Mouse (Mus musculus) heart, adult 9 months (tissue): ENCODE data around the gene Klhl21.
A peak's percentile ranks its signal among the peaks of the same experiment; 100 is the strongest.
"Not testable (repeated sequence)": the region's sequence is repeated elsewhere in the genome, so short reads cannot be mapped to it uniquely, and the experiment has no call there.

Experiments used
- DNase-seq, 2 experiments: peaks; one replicate each; pipeline ENCODE4 v3.0.0; 2022; ENCODE audit warnings: low spot score in 2 of 2

Gene Klhl21

DNA sequence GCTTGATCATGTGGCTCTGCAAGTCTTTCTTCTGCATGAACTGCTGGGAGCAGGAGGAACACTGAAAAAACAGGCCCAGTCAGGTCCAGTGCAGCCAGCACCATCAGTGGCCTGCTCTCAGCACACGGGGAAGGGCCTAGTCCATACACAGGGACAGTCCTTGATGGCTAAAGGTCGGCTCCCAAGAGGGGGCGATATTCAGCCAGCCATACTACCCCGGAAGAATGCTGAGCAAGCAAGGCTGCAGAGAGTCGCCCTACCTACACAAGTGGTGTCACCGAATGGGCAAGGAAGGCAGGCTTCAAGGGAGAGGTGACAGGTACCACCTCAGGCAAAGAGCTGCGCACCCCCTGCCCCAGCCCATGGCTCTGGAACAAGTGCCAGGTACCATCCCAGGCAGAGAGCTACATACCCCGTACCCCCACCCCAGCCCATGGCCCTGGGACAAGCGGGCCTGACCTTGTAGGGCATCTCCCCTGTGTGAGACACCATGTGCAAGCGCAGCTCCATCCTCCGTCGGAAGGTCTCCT lies 13.0 kb downstream of the Klhl21 start:
- no peak for DNase-seq

DNA sequence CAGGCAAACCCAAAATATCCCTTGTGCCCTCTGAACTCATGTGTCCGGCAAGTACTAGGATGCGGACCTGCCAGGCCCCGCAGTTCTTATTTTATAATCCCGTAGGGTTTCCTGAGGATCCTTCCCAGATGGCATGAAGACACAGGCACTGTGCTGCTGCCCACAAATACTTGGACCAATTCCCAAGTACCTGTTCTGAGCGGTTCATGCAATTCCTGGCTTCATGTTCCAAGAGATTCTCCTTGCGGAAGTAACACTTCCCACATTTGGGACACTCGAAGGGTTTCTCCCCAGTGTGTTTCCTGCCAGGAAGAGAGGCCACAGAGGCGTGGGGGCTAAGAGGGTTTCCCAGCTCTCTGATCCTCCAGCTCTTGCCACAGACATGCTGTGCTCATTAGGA lies 13.9 kb downstream of the Klhl21 start:
- DNase-seq = no peak

DNA sequence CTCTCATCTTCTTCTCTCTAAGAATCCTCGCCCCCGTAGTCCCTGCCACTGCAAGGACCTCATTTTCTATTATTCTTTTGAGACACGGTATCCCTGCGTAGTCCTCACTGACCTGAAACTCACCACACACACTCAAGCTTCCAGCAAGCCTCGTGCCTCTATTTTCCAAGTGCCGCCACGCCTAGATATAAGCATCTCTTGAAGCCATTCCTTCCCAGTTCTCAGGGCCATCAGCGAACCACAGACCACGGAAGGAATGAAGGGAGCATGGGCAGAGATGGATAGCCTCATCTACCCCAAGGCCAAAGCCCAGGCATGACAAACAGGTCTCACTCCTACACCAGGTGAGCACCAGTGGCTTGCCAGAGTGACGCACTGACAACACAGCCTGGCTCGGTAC lies 15.9 kb downstream of the Klhl21 start:
- no peak for DNase-seq

DNA sequence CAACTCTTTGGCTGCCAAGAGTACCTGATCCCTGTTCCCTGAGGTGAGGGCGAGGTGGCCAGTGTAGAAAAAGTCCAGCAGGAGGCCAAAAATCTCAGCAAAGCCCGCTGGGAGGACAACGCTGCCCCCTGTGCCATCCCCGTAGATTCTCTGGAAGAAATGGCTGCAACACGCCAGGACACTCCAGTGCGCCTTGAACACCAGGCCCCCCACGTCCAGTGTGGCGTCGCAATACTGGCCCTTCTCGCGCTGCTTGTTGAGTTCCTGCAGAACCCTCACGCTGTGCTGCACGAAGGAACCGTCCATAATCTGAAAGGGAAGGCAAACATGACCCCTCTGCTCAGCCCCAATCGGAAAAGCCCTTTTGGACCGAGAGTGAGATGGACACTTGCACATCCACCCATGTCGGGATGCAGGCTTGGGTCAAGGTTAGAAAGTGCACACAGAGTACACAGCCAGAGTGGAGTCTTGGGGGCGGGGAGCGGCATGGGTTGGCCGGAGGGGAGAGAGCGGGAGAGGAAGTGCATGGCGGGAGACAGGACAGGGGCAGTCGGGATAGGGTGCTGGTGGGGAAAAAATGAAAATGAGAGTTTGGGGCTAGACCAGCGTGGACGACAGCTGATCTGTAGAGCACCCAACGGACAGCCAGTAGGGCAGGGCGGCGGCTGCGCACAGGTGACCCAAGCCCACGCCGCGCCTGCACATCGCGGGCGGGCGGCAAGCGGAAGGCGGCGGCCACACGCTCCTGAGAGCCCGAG lies 18.3 kb downstream of the Klhl21 start:
- DNase-seq = no peak

DNA sequence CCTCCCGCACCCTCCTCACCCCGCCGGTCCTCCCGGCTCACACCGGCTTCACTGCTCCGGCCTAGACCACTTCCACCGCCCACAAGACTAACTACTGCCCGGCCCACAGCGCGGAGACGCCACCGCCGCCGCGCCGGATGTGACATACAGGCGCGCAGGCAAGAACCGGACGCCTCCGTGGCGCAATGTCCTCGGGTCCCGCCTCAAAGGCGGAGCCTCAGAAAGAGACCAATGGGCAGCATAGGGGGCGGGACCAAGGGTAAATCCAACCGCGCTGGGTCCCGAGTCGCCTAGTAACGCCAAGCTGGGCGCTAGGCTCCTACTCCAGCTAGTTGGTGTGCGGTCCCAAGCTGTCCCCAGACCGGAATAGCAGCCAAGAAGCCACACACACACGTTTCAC lies 18.9 kb downstream of the Klhl21 start, which contains the start of gene Zbtb48:
TSS of gene Zbtb48 (minus strand) at position 148 of the 400 bp plus-strand sequence.
- peak; percentile 98 for DNase-seq

DNA sequence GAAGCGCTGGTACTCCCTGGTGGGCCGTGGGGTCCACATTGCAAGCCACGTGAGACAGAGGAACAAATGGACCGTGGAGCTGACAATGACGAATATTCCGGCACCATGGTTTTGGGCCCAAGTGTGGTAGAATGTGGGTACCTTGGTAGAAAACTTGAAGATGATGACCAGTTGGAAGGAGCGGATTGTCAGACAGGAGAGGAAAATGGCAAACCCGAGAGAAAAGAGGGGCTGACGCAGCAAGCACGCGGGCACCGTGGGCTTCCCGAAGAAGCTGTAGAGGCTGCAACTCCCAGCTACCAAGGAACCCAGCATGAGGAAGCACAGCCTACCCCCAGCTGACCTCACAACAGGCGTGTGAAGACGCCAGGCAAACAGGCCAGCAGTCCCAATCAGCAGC lies 19.9 kb downstream of the Klhl21 start:
- no peak for DNase-seq

DNA sequence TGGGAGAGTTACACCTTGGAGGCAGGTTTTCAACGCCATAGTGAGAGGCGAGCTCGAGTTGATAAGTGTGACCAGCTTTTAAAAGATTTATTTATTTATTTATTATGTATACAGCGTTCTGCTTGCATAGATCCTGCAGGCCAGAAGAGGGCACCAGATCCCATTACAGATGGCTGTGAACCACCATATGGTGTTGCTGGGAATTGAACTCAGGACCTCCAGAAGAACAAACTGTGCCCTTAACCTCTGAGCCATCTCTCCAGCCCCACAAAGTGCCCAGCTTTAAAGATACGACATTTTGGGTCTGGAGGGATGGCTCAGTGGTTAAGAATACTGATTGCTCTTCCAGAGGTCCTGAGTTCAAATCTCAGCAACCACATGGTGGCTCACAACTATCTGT lies 20.5 kb downstream of the Klhl21 start:
- DNase-seq = no peak

DNA sequence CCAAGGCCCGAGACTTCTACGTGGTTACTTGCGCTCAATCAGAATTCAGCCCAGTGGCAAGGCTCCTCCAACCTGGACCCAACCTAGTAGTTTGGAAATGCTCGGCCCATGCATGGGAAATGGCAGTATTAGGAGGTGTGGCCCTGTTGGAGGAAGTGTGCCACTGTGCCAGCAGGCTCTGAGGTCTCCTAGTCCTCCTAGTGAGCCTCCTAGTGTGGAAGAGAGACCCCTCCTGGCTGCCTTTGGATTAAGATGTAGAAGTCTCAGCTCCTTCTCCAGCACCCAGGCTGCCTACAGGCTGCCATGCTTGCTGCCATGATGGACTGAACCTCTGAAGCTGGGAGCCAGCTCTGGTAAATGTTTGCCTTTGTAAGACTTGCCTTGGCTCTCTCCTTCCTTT lies 21.4 kb downstream of the Klhl21 start:
- DNase-seq = no peak

DNA sequence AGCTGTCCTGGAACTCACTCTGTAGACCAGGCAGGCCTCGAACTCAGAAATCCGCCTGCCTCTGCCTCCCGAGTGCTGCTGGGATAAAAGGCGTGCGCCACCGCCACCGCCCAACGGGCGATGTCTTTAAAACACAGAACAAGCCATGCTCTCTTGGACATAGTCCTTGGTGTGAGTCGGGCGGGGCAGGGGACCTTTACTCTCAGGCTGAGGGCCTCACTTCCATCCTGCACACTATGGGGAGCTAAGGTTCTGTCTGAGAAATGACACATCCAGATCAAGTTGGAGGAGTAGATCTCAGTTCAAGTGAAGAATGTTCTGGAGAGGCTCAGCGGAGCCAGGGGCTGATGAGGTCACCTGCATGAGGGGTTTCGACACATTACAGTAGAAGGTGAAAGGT lies 24.3 kb downstream of the Klhl21 start:
- no peak for DNase-seq

DNA sequence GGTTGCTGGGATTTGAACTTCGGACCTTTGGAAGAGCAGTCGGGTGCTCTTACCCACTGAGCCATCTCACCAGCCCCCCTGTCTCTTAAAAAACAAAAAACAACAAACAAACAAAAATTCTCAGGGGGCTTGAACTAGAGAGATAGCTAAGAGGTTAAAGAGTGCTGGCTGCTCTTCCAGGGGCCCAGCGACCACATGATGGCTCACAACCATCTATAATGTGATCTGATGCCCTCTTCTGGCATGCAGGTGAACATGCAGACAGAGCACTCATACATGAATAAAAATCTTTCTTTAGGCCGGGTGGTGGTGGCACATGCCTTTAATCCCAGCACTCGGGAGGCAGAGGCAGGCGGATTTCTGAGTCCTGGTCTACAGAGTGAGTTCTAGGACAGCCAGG lies 27.9 kb downstream of the Klhl21 start:
- not testable (repeated sequence) for DNase-seq

DNA sequence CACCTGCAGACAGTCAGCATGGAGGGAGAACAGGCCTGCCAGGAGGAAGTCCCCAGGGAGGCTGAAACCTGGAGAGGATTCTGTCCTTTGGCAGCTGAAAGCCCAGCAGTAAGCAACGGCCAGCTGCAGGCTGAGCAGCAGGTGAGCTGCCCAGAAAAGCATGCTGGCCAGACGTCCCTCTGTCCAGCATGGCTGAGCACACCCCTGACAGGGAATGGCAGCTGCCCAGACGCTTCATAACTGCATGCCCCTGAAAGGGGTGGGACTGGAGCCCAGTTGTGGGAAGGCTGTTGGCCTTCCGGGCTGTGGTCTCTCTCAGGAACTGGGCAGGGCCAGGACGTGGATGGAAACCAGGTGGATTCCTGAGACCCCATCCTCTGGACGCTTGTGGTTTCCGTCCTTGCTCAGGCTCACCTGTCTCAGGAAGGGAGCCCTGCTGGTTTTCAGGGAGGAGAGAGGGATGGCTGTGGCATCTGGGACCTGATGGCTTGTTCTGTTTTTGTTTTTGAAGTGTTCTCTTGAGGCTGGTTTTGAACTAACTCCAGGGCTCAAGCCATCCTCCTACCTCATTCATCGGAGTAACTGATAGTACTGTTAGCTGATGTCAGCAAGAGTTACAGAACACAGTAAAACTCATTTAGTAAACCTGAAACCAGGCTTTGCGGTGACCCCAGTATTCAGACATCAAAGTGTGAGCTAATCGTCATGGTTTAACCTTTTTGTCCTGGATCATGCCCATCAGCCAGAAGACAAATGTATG lies 29.8 kb downstream of the Klhl21 start, which contains the start of gene Tas1r1:
TSS of gene Tas1r1 (minus strand) at position 344 of the 760 bp plus-strand sequence.
- DNase-seq = no peak

DNA sequence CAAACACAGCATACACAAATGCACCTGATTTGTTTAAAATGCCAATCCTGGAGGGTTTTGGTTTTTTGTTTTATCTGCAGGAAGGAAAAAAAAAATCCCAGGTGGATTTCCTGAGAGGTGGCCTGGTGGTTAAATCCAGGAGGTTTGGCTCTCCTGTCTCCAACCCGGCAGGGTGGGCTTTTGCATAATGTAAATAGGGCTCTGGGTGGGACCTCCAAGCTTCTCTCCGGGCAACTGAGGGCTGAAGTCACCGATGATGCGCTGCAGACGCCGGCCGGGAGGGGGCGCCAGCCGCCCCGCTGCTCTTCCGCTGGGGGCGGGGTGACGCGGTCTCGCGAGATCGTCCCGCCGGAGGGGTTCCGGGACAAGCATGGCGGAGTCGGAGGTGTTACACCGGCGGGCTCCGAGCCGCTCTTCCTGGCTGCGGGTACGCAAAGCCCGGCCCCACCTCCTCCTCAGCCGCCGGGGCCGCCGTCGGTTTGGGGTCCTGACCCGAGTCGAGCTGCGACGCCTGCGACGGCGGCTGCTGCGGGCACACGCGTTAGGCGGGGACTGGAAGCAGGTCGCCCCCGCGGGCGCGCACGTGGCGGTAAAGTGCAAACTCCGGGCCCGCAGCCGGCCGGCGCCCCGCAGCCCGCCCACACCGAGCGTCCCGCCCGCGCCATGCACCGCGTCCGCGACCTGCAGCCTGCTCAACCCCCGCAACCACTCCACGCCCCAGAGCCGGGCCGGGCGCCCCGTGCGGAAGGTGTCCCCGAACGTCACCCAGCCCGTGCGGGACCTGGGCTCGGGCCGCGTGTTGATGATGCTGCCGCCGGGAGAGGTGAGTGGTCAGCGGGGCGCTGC lies 30.6 kb downstream of the Klhl21 start, which contains the start of gene Nol9:
TSS of gene Nol9 (plus strand) at position 337 of the 846 bp plus-strand sequence.
- peak; percentile 85 to 91 for DNase-seq

DNA sequence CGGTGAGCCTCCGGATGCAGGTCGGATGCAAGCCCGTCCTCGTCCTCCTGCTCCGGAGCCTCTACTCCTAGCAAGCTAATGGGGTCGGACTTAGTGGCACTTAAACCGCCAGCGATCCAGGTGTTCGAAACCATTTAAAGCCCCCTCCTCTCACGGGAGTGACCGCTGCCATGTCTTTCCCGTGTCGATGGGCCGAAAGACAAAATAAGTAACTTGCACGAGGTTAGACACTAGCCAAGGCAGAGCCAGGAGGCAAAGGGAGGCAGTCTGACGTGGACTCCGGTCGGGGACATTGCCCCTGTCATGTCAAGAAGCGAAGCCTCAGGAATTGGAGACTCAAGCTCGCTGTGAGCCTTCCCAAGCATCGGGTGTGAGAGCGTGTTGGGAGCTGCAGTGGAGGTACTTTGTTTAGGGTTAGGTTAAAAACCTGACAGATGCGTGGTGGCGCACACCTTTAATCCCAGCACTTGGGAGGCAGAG lies 31.3 kb downstream of the Klhl21 start:
- DNase-seq = no peak

DNA sequence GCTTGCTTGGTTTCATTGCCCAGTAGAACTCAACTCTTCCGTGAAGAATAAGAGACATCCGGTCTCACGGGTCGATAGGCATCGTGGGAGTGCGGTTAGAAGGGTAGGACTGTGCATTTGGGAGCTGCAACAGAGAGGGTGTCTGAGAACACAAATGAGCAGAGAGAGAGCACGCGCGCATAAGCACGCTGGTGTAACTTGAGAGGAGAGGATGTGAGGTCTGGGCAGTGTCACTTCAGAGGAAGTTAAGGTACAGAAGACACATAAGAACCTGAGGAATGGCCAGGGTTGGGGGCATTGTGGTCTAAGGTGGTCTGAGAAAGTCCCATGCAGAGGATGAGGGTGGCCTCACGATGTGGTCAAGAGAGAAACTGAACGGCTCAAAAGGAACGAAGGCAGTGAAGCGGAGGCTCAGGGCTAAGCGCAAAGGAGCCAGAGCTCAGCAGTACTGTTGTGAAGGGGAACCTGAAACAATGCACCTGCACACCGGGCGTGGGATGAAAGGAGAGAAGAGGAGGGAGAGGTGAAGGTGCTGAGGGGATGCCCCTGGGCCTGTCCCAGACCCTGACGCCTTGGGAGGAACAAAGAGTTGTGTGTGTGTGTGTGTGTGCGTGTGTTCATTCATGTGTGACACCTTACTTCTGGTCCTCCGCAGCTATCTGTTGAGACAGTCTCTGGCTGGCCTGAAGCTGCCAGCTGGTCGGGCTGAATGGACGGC lies 33.5 kb downstream of the Klhl21 start:
- DNase-seq = no peak

DNA sequence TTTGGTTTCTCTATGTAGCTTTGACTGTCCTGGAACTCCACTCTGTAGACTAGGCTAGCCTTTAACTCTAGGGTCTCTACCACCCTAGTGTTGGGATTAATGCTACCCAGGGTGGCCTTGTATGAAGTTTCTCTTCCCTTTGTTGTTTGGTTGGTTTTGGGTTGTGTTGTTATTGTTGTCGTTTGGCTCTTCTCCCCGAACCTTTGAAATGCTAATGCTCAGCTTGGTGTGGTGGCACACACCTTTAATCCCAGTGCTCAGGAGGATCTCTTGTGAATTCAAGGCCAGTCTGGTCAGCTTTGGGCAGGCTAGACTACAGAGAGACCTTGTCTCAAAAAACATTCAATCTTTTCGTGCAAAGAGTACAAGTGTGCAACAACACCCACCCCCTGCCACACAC lies 34.6 kb downstream of the Klhl21 start:
- DNase-seq = no peak

DNA sequence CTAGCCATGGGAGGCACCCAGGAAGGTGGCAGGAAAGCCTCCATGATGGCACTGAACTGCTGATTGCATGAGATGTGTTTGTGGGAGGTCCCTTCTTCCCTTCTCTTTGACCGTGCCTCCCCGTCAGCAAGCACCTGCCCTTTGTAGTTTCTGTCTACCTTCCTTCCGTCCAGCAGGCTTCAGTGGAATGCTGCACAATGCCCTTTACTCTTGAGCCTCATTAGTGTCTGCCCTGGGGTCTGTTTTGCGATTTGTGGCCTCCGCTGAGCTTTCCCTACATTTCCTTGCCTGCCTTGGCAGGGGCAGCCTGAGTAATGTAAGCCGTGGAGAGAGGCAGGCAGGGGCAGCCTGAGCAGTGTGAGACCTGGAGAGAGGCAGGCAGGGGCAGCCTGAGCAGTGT lies 36.0 kb downstream of the Klhl21 start:
- DNase-seq = no peak

DNA sequence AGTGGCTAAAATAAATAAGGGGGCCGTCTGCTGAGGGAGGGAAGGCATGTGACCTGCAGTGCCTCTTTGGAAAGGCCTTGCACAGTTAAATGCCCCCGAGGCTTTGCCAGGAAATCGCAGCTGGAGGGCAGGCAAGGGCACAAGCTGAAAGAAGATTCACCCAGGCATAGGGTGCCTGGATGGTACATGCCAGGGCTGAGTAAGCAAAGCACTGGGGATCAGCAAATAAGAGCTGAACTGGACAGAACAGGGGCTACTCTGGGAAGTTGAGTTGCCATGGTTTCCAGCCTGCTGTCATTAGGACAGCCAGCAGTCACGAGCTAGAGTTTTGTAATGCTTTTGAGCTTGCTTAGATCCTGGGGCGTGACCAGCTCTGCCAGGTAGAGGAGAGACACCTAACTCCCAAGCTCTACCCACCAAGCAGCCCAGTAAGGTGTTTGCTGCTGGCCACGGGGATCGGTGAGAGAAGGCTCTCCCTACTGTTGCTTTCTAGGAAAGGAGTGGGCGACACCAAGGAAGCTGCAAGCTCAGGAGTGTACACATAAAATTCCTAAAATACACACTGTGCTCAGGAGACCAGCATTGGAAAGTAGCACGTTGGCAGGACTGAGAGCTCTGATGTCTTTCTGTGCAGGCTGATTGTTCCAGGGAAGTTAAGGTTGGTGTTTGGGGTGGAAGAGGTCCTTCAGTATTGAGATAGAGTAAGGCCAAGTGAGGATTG lies 53.9 kb downstream of the Klhl21 start:
- DNase-seq = peak; percentile 51 to 74

DNA sequence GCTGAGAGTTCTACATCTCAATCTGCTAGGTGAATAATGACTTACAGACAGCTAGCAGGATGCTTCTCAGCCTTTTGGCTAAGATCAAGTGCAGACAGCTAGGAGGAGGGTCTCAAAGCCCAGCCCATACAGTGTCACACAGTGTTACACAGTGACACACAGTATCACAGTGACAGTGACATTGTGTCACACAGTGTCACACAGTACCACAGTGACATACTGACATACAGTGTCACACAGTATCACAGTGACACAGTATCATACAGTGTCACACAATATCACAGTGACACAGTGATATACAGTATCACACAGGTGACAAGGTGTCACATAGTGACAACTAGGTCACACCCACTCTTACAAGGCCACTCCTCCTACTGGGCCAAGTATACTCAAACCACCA lies 58.7 kb downstream of the Klhl21 start:
- DNase-seq = no peak
